ENCODE assay signal across 8 mouse cellular contexts in genomic region chr6:114131122-114131872, GRCm38 (mm10). TPM values are rescaled to one million over a fixed set of nuclear protein-coding genes. Genes with fewer than 3 reads are reported as not detected.
DNase-seq lines count a peak whose midpoint lies in the region; ATAC-seq lines count a peak whose summit lies in the region.

Gene Slc6a11 (plus strand): TSS chr6:114131241.

- peak; percentile 51; the same call in 1 of the 2 replicates for ATAC-seq in forebrain, embryonic 12.5 days (ENCODE audit: low FRiP score)

- peak within 1 kb of the TSS; percentile 68 for H3K9ac ChIP-seq in forebrain, embryonic 12.5 days

- peak within 1 kb of the TSS; percentile 61 for H3K4me3 ChIP-seq in forebrain, embryonic 12.5 days (replicated peaks)

- peak within 1 kb of the TSS; percentile 98 for H3K4me2 ChIP-seq in forebrain, embryonic 12.5 days

- WGBS in forebrain, embryonic 12.5 days, result 3% methylated on average over 75 of the region's 76 CpGs

- no peak within 1 kb of the TSS for H3K27ac ChIP-seq in forebrain, embryonic 12.5 days

- intact Hi-C loops in left cerebral cortex, postnatal 25 days (cut with DNase I), result no loop called here
- intact Hi-C loops in heart, postnatal 36 days (cut with DNase I), result no loop called here

- no peaks in the 10 kb centered on the region for H3K9me3 ChIP-seq in forebrain, embryonic 12.5 days

- DNase-seq in kidney, postnatal 10 days, result peak; percentile 7
- no peak for DNase-seq in kidney, adult 11 months
- DNase-seq in cerebellum, adult 9-11 months, result peak; percentile 6
- peak; percentile 8 to 41 for DNase-seq in left cerebral cortex, postnatal 25 days (ENCODE audit: low spot score in 2 of 2)
- peak; percentile 53 for DNase-seq in retina, embryonic 14.5 days (ENCODE audit: low spot score)
- DNase-seq in urinary bladder, postnatal 10 days (ENCODE audit: low spot score), result no peak
- no peak for DNase-seq in heart, postnatal 36 days

- peaks cover 53% of the 10 kb centered on the region for H3K27me3 ChIP-seq in forebrain, embryonic 12.5 days

- no peaks in the 10 kb centered on the region for H3K36me3 ChIP-seq in forebrain, embryonic 12.5 days (replicated peaks)

- H3K4me1 ChIP-seq in forebrain, embryonic 12.5 days, result peaks cover 6% of the 10 kb centered on the region

RNA-seq across cellular contexts. Expression of gene Slc6a11, which starts in this region (rescaled TPM):
- polyA plus RNA-seq in forebrain, embryonic 12.5 days (2016; fragmentation: Nextera tagmentation; extraction: Ambion mirVana), result 1.2 and 1.9 TPM in 2 replicates
- total RNA-seq in left cerebral cortex, postnatal 25 days (2021), result 10 to 100 TPM; 85.9 to 93.8 TPM
- not detected for total RNA-seq in heart, postnatal 36 days (2021)

Comparison
In these comparisons a context has a peak if more than half of its experiments do, and no peak if none do; other contexts are left out.
1. RNA of gene Slc6a11 (total RNA-seq): 85.9 to 93.8 TPM in left cerebral cortex, postnatal 25 days; not detected in heart, postnatal 36 days; every median in the first group is over 10 times any median in the second.
2. DNase-seq: peak in kidney, postnatal 10 days (single experiment), cerebellum, adult 9-11 months (single experiment), left cerebral cortex, postnatal 25 days (2 of 2) and retina, embryonic 14.5 days (single experiment); none in kidney, adult 11 months (single experiment), urinary bladder, postnatal 10 days (single experiment) and heart, postnatal 36 days (0 of 2).